Mouse (Mus musculus) lung, adult 2 months (tissue): Measurements from ENCODE around the gene Cfap73. TPM values are rescaled to one million over a fixed set of nuclear protein-coding genes. Genes with fewer than 3 reads are reported as not detected.

ENCODE experiments used
- DNase-seq: peaks from one replicate; pipeline ENCODE4 v3.0.0; 2022
- H3K4me1 ChIP-seq: fragments of 200-500 bp; 2 replicates; pipeline ENCODE4 v1.6.1; 2011; ENCODE audit warnings: low read length; ENCODE audit not compliant: control insufficient read depth, insufficient read depth
- H3K4me3 ChIP-seq: fragments of 200-500 bp; replicated peaks from 2 replicates; pipeline ENCODE3; 2011; ENCODE audit warnings: low read depth, mild to moderate bottlenecking, control low read depth, low read length; ENCODE audit errors: extremely low read depth
- CTCF ChIP-seq: fragments of 200-500 bp; IDR thresholded peaks from 2 replicates; pipeline ENCODE4 v1.5.1; 2011; ENCODE audit warnings: mild to moderate bottlenecking, low read length, control low read depth; ENCODE audit not compliant: insufficient read depth
- POLR2A ChIP-seq: fragments of 200-500 bp; IDR thresholded peaks from 2 replicates; pipeline ENCODE4 v1.6.1; 2011; ENCODE audit warnings: low read depth, mild to moderate bottlenecking, control low read depth, low read length, borderline replicate concordance; ENCODE audit errors: extremely low read depth
- WGBS: fragments of 180-500 bp; shearing (Covaris S2); methylation state at CpG from one replicate; pipeline ENCODE4 v1.1.7; 2018; 5-methylcytosine and 5-hydroxymethylcytosine counted together
- polyA plus RNA-seq: library from polyadenylated mRNA; depleted of rRNA; stranded (reverse); fragments of >200 nt; gene quantifications from 2 replicates; pipeline ENCODE4 v1.2.3, GENCODE M21; 2012

The Cfap73 gene
- polyA plus RNA-seq, 1 experiment = 1.6 TPM

DNA sequence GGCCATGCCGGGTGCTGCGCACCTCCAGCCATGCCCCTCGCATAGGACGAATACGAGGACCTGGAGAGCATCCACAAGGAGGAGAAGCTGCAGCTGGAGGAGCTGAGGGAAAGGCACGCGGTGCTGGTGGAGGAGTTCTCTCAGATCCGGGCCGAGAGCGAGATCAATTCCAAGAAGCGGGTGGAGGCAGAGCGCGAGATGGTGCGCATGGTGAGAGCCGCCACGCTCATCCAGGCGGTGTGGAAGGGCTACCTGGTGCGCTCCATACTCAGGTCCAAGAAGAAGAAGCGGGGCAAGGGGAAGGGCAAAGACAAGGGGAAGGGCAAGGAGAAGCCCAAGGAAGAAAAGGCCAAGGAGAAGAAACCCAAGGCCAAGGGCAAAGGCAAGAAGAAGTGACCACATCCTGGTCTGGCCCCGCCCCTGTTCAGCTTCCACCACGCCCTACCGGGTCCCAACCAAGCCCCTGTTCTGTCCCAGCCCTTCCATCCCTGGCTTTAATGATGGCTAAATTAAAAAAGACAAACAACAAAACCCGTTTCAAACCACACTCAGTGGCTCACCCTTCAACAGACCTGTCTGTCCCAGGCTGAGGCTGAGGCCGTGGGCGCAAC, 27.3 kb downstream of the Cfap73 start:
- DNase-seq = no peak
- TF ChIP-seq POLR2A = no peak
- no peak for TF ChIP-seq CTCF
- 74% methylated on average over 25 of the region's 25 CpGs for WGBS

DNA sequence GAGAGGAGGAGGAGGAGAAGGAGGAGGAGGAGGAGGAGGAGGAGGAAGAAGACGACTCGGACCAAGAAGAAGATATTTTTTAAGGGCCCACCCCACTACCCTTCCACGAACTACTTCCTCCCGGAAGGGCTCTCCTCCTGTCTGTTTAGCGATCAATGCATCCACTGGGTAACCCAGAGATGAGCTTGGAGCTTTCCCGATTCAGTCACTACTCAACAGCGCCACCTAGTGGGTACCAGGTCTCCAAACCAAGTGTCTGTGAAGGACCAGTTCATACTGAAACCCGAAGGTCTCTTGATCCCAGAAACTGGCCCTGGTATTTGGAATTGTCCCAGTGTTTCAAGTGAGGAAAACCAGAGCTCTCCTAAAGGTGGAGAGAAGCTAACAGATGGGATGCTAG, 28.3 kb downstream of the Cfap73 start:
- peaks cover 3% of the 10 kb centered on the region; the same call in 1 of the 2 replicates for H3K4me1 ChIP-seq
- 1% methylated on average over 8 of the region's 8 CpGs for WGBS
- peak; percentile 84 for DNase-seq
- TF ChIP-seq POLR2A = no peak
- TF ChIP-seq CTCF = peak; percentile 80
- no peak overlapping the region for H3K4me3 ChIP-seq

More for the DNA sequence above, 27.3 kb downstream of the Cfap73 start:
- Histone ChIP-seq H3K4me1 (peaks cover 3% of the 10 kb centered on the region; the same call in 1 of the 2 replicates), H3K4me3 (no peak overlapping the region)

DNA sequence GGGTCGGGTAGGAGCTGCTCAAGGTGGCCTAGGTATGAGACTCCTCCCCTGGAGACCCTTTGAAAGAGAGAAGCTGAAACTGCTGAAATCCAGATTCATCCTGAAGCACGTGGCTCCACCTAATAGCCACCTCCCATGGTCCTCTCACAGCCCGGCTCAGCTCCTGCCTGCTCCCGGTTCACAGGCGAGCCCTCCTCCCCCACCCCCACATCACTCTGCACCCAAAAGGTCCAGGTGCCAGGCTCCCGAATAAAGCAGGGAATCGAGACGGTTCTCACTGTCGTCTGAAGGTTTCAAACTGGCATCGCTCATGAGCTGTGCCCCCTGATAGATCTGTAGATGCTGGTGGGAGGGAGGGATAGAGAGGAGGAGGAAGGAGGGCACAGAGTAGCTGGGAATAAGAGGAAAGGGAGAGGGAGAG, 28.8 kb downstream of the Cfap73 start:
- H3K4me1 ChIP-seq = peaks cover 3% of the 10 kb centered on the region; the same call in 1 of the 2 replicates
- TF ChIP-seq POLR2A (no peak), CTCF (no peak)
- H3K4me3 ChIP-seq = no peak overlapping the region
- 3% methylated on average over 10 of the region's 10 CpGs for WGBS
- DNase-seq = no peak

DNA sequence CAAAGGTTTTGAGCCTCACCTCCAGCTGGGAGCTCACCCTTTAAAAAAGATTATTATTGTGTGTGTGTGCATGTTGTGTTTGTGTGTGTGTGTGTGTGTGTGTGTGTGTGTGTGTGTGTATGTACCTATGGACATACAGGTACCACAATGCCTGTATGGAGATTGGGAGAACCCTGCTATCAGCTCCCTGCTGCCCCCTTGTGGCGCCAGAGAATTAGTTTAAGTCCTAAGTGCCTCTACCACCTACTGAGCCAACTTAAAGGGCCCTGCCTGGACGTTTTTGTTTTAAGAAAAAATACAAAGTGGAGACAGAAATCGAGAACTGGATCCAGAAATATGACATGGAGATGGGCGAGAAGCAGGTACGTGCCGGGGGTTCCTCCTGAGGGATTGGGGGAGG, 29.2 kb downstream of the Cfap73 start:
- 2% methylated on average over 6 of the region's 6 CpGs for WGBS
- TF ChIP-seq POLR2A (no peak), CTCF (peak; percentile 79)
- Histone ChIP-seq H3K4me3 (no peak overlapping the region), H3K4me1 (peaks cover 3% of the 10 kb centered on the region; the same call in 1 of the 2 replicates)
- peak; percentile 79 for DNase-seq

DNA sequence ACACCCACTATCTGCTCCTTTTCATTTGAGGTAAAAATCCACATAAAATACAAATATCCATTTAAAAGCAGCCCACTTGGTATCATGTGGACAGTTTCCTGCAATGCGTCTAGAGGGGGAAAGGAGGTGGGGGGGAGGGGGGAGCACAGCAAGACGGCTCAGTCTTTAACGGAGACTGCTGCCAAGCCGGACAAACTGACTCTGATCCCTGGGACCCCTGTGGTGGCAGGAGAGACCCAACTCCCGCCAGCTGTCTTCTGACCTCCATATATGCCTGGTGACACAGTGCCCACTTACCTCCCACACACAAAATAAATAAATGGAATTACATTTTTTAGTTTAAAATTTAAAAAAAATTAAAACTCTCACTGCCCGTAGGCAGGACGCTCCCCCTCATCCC, 30.5 kb downstream of the Cfap73 start:
- 81% methylated on average over 7 of the region's 7 CpGs for WGBS
- peaks cover 3% of the 10 kb centered on the region; the same call in 1 of the 2 replicates for H3K4me1 ChIP-seq
- no peak overlapping the region for H3K4me3 ChIP-seq
- TF ChIP-seq CTCF = no peak
- no peak for TF ChIP-seq POLR2A
- no peak for DNase-seq

DNA sequence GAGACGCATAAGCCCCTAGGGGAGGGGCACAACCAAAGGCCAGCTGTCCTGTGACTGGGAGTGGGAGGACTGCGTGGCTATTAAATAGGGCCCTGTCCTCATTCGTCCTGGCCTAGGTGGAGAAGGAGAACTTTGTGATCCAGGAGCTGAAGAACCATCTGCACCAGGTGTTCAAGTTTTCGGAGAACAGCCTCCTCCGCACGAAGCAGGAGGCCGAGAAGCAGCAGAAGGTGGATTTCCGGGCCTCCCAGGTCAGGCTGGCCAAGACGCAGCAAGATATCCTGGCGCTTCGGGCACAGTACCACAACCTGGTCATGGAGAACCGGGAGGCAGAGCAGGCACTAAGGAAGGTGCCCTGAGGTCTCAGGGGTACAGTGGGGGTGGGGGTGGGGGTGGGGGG, 31.8 kb downstream of the Cfap73 start:
- WGBS = 93% methylated on average over 12 of the region's 12 CpGs
- H3K4me1 ChIP-seq = peaks cover 3% of the 10 kb centered on the region; the same call in 1 of the 2 replicates
- no peak for TF ChIP-seq CTCF
- no peak for TF ChIP-seq POLR2A
- no peak for DNase-seq
- no peak overlapping the region for H3K4me3 ChIP-seq

DNA sequence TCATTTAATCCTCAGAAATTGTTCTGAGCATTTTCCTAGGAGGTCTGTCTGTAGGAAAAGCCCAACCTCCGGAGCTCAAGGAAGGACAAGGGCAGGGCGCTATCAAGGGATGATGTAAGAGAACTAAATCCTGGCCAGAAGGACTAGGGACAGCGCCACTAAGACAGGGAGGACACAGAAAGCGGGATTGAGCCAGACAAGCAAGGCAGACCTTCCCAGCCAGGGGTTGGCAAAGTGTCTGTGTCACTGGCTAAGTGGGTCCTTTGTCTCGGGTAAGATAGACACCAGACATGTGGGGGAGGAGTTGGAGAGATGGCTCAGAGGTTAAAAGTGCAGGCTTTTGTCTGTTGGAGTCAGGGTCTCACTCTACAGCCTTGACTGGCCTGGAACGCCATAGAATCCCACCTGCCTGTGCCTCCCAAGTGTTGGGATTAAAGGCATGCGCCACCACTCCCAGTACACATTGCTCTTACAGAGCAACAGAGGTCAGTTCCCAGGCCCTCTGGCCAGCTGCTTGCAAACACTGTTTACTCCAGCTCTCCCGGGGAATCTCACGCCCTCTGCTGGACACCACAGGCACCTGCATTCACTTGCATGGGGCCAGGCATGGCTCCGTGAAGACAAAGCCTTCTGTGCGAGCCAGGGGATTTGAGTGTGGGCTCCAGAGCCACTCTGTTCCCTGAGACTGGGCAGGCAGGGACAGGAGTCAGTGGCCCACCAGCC, 32.9 kb downstream of the Cfap73 start:
- Histone ChIP-seq H3K4me1 (peaks cover 3% of the 10 kb centered on the region; the same call in 1 of the 2 replicates), H3K4me3 (no peak overlapping the region)
- TF ChIP-seq POLR2A = no peak
- peak; percentile 54; the same call in 1 of the 2 replicates for TF ChIP-seq CTCF
- no peak for DNase-seq
- 43% methylated on average over 11 of the region's 11 CpGs for WGBS

DNA sequence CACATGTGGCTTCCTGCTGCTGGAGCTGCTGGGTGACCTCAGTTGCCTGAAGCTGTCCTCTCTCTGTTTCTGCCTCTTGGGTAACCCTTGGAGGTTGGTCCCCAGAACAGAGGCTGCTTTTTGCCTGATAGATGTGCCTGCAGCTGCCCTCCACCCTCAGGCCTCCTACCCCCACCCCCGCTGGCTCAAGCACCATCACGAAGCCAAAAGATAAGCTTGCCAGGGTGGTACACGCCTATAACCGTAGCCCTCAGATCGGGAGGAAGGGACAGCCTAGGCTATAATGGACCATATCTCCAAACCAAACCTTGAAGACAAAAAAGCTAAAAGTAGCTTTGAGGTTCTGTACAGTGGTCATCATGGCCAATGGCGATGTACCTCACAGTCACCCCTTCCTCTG, 34.4 kb downstream of the Cfap73 start:
- Histone ChIP-seq H3K4me1 (no peaks in the 10 kb centered on the region), H3K4me3 (no peak overlapping the region)
- DNase-seq = no peak
- TF ChIP-seq CTCF = no peak
- TF ChIP-seq POLR2A = no peak
- 77% methylated on average over 6 of the region's 6 CpGs for WGBS

DNA sequence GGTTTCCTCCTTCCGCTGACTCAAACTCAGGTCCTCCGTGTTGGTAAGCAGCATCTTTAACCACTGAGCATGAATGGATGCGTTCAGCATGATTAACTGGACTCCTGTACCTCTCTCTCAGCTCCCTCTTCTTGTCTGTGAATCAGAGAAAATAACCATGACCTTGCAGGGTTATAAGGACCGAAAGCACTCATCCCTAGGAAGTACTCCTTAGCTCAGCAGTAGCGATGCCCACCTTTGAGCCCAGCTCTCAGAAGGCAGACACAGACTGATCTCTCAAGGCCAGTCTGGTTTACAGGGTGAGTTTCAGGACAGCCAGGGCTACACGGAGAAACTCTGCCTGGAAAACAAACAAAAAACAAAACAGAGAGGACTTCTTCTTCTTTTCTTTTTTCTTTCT, 39.5 kb downstream of the Cfap73 start:
- H3K4me3 ChIP-seq = no peak overlapping the region
- WGBS = 83% methylated on average over 6 of the region's 6 CpGs
- no peaks in the 10 kb centered on the region for H3K4me1 ChIP-seq
- no peak for DNase-seq
- TF ChIP-seq CTCF = no peak
- TF ChIP-seq POLR2A = no peak

DNA sequence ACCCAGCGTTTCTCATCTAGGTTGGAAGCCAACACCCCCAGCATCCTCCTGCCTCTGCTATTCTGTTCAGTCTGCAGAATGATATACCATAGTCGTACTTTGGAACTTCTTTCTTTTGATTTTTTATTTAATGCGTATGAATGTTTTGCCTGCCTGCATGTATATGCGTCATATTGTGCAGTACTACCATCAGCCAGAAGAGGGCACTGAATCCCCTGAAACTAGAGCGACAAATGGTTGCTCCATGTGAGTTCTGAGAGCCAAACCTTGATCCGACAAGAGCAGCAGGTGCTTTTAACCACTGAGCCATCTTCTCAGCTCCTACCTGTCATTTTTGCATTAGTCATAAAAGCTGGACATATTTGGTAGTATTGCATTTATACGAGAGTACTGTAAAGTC, 41.9 kb downstream of the Cfap73 start:
- WGBS = 69% methylated on average over 7 of the region's 7 CpGs
- TF ChIP-seq POLR2A = no peak
- TF ChIP-seq CTCF = no peak
- Histone ChIP-seq H3K4me3 (no peak overlapping the region), H3K4me1 (peaks cover 8% of the 10 kb centered on the region)
- DNase-seq = no peak
